Mouse (Mus musculus): Measurements from ENCODE around the gene Sugp1. TPM values are rescaled to one million over a fixed set of nuclear protein-coding genes. Genes with fewer than 3 reads are reported as not detected.
"Not testable (repeated sequence)": the region's sequence is repeated elsewhere in the genome, so short reads cannot be mapped to it uniquely, and the experiment has no call there.

Sugp1 gene
- polyA plus RNA-seq, 1 experiment = 10.9 TPM

DNA sequence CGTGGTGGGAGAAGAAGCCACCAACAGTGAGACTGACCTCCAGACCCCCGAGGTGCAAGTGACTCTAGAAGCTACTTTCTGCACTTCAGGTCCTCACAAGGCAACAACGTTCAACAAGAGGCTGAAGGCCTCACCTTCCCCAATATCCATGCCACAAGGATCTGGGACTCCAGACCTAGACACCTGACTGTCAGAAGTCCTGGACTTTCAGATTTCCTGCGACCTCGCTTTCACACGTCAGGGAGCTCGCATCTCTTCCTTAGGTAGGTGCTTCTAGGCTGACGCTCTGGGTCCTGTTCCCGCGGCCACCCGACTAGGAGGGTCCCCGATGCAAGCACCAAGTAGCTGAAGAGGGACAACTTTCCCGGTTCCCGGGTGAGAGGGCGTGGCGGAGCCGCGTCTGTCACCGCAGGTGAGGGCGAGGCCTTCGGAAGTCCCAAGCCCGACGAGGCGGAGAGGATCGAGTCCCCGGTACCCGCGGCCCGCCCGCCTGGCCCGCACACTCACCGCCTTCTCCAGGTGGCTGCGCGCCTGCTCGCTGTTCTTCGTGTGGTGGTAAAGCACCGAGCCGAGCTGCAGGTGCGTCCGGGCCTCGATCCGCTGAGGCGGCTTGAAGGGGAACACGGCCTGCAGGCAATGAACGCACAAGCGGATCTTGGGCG lies 597 bp upstream of the Sugp1 start:
- Histone ChIP-seq H3K36me3 (ENCODE audit: control insufficient read depth, insufficient read depth, low read length) (no peaks in the 10 kb centered on the region), H3K4me1 (ENCODE audit: control insufficient read depth, insufficient read depth, low read length) (peaks cover 24% of the 10 kb centered on the region; the same call in 1 of the 2 replicates), H3K4me3 (ENCODE audit: insufficient read depth, low read depth, low read length) (peak overlapping the region; percentile 83), H3K27me3 (replicated peaks; ENCODE audit: control insufficient read depth, insufficient read depth, low read length) (no peaks in the 10 kb centered on the region), H3K27ac (ENCODE audit: insufficient read depth, low read depth, low read length) (peak overlapping the region; percentile 58; the same call in 1 of the 2 replicates)
- TF ChIP-seq CTCF (conservative IDR thresholded peaks at IDR 0.05; ENCODE audit: insufficient read depth, insufficient read length, low read depth, low read length) (no peak), POLR2A (IDR thresholded peaks at IDR 0.05; ENCODE audit: low read depth, low read length) (no peak)
- WGBS = under 1% methylated on average over 47 of the region's 47 CpGs
- peak; percentile 45 for DNase-seq

- no peak for TF ChIP-seq POLR2A (IDR thresholded peaks at IDR 0.05; ENCODE audit: low read depth, low read length)
- no peak for TF ChIP-seq CTCF (conservative IDR thresholded peaks at IDR 0.05; ENCODE audit: insufficient read depth, insufficient read length, low read depth, low read length)
- DNase-seq = peak; percentile 63
Observed at GRCm38 (mm10) chr8:70043996-70044395, 1.4 kb downstream of the Sugp1 start.

DNA sequence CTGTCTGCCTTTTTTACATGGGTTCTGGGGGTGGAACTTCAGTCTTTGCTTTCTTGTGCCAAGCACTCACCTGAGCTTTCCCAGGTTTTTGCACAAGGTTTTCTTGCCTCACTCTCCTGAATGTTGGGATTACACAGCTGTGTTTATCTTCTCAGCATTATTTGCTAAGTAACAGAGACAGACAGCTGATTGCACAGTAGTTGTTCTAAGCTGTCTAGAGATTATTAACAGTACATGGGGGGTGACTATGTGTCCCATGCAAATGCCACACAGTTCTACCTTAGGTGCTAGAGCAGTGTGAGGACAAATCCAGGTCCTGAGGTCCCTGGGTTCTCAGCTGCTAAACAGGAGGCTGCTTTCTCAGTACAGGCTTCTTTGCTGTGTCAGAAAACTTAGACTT lies 7.0 kb downstream of the Sugp1 start:
- Histone ChIP-seq H3K4me1 (ENCODE audit: control insufficient read depth, insufficient read depth, low read length) (no peaks in the 10 kb centered on the region), H3K27ac (ENCODE audit: insufficient read depth, low read depth, low read length) (no peak overlapping the region), H3K36me3 (ENCODE audit: control insufficient read depth, insufficient read depth, low read length) (no peaks in the 10 kb centered on the region; the same call in none of the 2 replicates), H3K4me3 (ENCODE audit: insufficient read depth, low read depth, low read length) (no peak overlapping the region), H3K27me3 (replicated peaks; ENCODE audit: control insufficient read depth, insufficient read depth, low read length) (no peaks in the 10 kb centered on the region)
- DNase-seq = no peak
- no peak for TF ChIP-seq CTCF (conservative IDR thresholded peaks at IDR 0.05; ENCODE audit: insufficient read depth, insufficient read length, low read depth, low read length)
- no peak for TF ChIP-seq POLR2A (IDR thresholded peaks at IDR 0.05; ENCODE audit: low read depth, low read length)

More at GRCm38 (mm10) chr8:70043996-70044395, 1.4 kb downstream of the Sugp1 start:
- H3K36me3 ChIP-seq (ENCODE audit: control insufficient read depth, insufficient read depth, low read length) = no peaks in the 10 kb centered on the region
- H3K4me1 ChIP-seq (ENCODE audit: control insufficient read depth, insufficient read depth, low read length) = peaks cover 24% of the 10 kb centered on the region; the same call in 1 of the 2 replicates
- no peaks in the 10 kb centered on the region for H3K27me3 ChIP-seq (replicated peaks; ENCODE audit: control insufficient read depth, insufficient read depth, low read length)
- WGBS = 64% methylated on average over 5 of the region's 5 CpGs
- no peak overlapping the region for H3K4me3 ChIP-seq (ENCODE audit: insufficient read depth, low read depth, low read length)
- no peak overlapping the region for H3K27ac ChIP-seq (ENCODE audit: insufficient read depth, low read depth, low read length)

GRCm38 (mm10) chr8:70050434-70050833 lies 7.8 kb downstream of the Sugp1 start:
- DNase-seq; H3K36me3 ChIP-seq (ENCODE audit: control insufficient read depth, insufficient read depth, low read length); H3K27me3 ChIP-seq (replicated peaks; ENCODE audit: control insufficient read depth, insufficient read depth, low read length); H3K4me1 ChIP-seq (ENCODE audit: control insufficient read depth, insufficient read depth, low read length); H3K4me3 ChIP-seq (ENCODE audit: insufficient read depth, low read depth, low read length); H3K27ac ChIP-seq (ENCODE audit: insufficient read depth, low read depth, low read length): not testable (repeated sequence)
- 93% methylated on average over 5 of the region's 5 CpGs for WGBS

GRCm38 (mm10) chr8:70057721-70058120 lies 15.1 kb downstream of the Sugp1 start:
- Histone ChIP-seq H3K4me1 (ENCODE audit: control insufficient read depth, insufficient read depth, low read length) (no peaks in the 10 kb centered on the region), H3K4me3 (ENCODE audit: insufficient read depth, low read depth, low read length) (no peak overlapping the region), H3K27ac (ENCODE audit: insufficient read depth, low read depth, low read length) (no peak overlapping the region), H3K36me3 (ENCODE audit: control insufficient read depth, insufficient read depth, low read length) (peaks cover 6% of the 10 kb centered on the region), H3K27me3 (replicated peaks; ENCODE audit: control insufficient read depth, insufficient read depth, low read length) (no peaks in the 10 kb centered on the region)
- no peak for TF ChIP-seq CTCF (conservative IDR thresholded peaks at IDR 0.05; ENCODE audit: insufficient read depth, insufficient read length, low read depth, low read length)
- no peak for TF ChIP-seq POLR2A (IDR thresholded peaks at IDR 0.05; ENCODE audit: low read depth, low read length)
- DNase-seq = no peak
- WGBS = 89% methylated on average over 1 of the region's 1 CpGs

DNA sequence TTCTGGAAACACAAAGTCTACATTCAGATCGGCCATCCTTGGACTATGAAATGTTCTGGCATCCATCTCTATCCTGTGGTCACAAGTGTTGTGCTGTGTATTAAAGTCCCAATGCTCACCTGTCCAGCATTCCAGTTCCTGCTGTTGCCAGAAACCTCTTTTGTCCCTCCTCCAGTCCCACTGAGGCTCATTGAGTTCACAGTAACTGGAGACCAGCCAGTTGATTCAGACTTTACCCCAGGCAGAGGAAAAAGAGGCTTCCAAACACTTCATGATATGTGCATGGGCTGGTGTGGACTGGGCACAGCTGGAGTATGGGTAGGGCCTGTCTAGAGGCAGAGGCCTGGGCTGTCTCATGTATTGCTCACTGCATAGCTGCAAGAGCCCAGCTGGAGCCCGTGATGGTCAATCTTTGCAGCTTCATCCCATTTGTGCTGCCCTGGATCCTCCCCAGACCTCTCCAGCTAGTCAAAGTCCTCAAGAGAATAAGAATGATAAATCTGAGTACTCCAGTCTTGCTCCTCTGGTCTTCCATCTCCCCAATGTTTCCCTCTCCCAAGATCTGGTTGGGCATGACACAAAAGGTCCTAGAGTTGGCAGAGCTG lies 29.3 kb downstream of the Sugp1 start:
- H3K4me3 ChIP-seq (ENCODE audit: insufficient read depth, low read depth, low read length) = no peak overlapping the region
- no peak for TF ChIP-seq CTCF (conservative IDR thresholded peaks at IDR 0.05; ENCODE audit: insufficient read depth, insufficient read length, low read depth, low read length)
- H3K4me1 ChIP-seq (ENCODE audit: control insufficient read depth, insufficient read depth, low read length) = peaks cover 10% of the 10 kb centered on the region; the same call in 1 of the 2 replicates
- peak overlapping the region; percentile 6; the same call in 1 of the 2 replicates for H3K27ac ChIP-seq (ENCODE audit: insufficient read depth, low read depth, low read length)
- 56% methylated on average over 2 of the region's 2 CpGs for WGBS
- H3K27me3 ChIP-seq (replicated peaks; ENCODE audit: control insufficient read depth, insufficient read depth, low read length) = no peaks in the 10 kb centered on the region
- H3K36me3 ChIP-seq (ENCODE audit: control insufficient read depth, insufficient read depth, low read length) = no peaks in the 10 kb centered on the region
- peak; percentile 62 for DNase-seq

GRCm38 (mm10) chr8:70072441-70073069 lies 29.9 kb downstream of the Sugp1 start, which contains the start of gene Tm6sf2:
Gene Tm6sf2, plus strand, starts transcription at chr8:70072924.
- peaks cover 10% of the 10 kb centered on the region; the same call in 1 of the 2 replicates for H3K4me1 ChIP-seq (ENCODE audit: control insufficient read depth, insufficient read depth, low read length)
- peak within 1 kb of the TSS; percentile 37; the same call in 1 of the 2 replicates for H3K4me3 ChIP-seq (ENCODE audit: insufficient read depth, low read depth, low read length)
- H3K36me3 ChIP-seq (ENCODE audit: control insufficient read depth, insufficient read depth, low read length) = no peaks in the 10 kb centered on the region
- H3K27me3 ChIP-seq (replicated peaks; ENCODE audit: control insufficient read depth, insufficient read depth, low read length) = no peaks in the 10 kb centered on the region
- peak; percentile 78 for DNase-seq
- H3K27ac ChIP-seq (ENCODE audit: insufficient read depth, low read depth, low read length) = peak within 1 kb of the TSS; percentile 22; the same call in 1 of the 2 replicates
- WGBS = 11% methylated on average over 27 of the region's 27 CpGs
- TF ChIP-seq CTCF (conservative IDR thresholded peaks at IDR 0.05; ENCODE audit: insufficient read depth, insufficient read length, low read depth, low read length) (0 out of 2 replicates have a peak, but pooled peaks have one; percentile 3), POLR2A (IDR thresholded peaks at IDR 0.05; ENCODE audit: low read depth, low read length) (no peak)
